9 mouse cellular contexts compared by ENCODE assay signal in genomic region chr8:70765329-70765728, GRCm38 (mm10). TPM values are rescaled to one million over a fixed set of nuclear protein-coding genes. Genes with fewer than 3 reads are reported as not detected.
A peak's percentile ranks its signal among the peaks of the same experiment; 100 is the strongest.
DNase-seq lines count a peak whose midpoint lies in the region; ATAC-seq lines count a peak whose summit lies in the region.
"Had no signal": no experiment of that assay in that cellular context is flagged by ENCODE, and none has a peak within 500 bp of the region (broad histone marks: within the 10 kb centered on the region; RNA-seq: fewer than 3 reads in every experiment).

No protein-coding gene starts in this region.

- peak overlapping the region; percentile 60 for H3K4me3 ChIP-seq in heart, embryonic 10.5 days
- H3K4me3 ChIP-seq in limb, embryonic 15.5 days: peak overlapping the region; percentile 44

- no peak for ATAC-seq in limb, embryonic 15.5 days (ENCODE audit: insufficient number of reproducible peaks, low FRiP score, low TSS enrichment, low read depth)

- peaks cover 24% of the 10 kb centered on the region; the same call in 1 of the 2 replicates for H3K27me3 ChIP-seq in heart, embryonic 10.5 days (ENCODE audit: insufficient read depth, poor library complexity, severe bottlenecking)
- no peaks in the 10 kb centered on the region for H3K27me3 ChIP-seq in limb, embryonic 15.5 days

- peak overlapping the region; percentile 88 for H3K4me2 ChIP-seq in limb, embryonic 15.5 days

- H3K9me3 ChIP-seq in heart, embryonic 10.5 days: no peaks in the 10 kb centered on the region
- H3K9me3 ChIP-seq in limb, embryonic 15.5 days: no peaks in the 10 kb centered on the region

- peaks cover 31% of the 10 kb centered on the region for H3K36me3 ChIP-seq in heart, embryonic 10.5 days
- H3K36me3 ChIP-seq in limb, embryonic 15.5 days: peaks cover 25% of the 10 kb centered on the region

- 0 out of 2 replicates have a peak overlapping the region, but pooled peaks have one; percentile 78 for H3K27ac ChIP-seq in heart, embryonic 10.5 days
- no peak overlapping the region for H3K27ac ChIP-seq in limb, embryonic 15.5 days

- WGBS in heart, embryonic 10.5 days: 64% methylated on average over 9 of the region's 9 CpGs
- 82% methylated on average over 9 of the region's 9 CpGs for WGBS in limb, embryonic 15.5 days

- DNase-seq in heart, embryonic 10.5 days (ENCODE audit: low spot score): no peak
- no peak for DNase-seq in heart, adult 8-10 months (ENCODE audit: low spot score)
- peak; percentile 59 to 69 for DNase-seq in spleen, postnatal 36 days (ENCODE audit: low spot score in 2 of 2)
- no peak for DNase-seq in spleen, adult 12 weeks (ENCODE audit: low spot score)
- DNase-seq in cerebellum, postnatal 14 days: no peak
- no peak for DNase-seq in kidney, adult 9 months
- no peak for DNase-seq in ovary, postnatal 36 days (ENCODE audit: low spot score)
- DNase-seq: cerebellum, adult 2 months had no signal

- peaks cover 50% of the 10 kb centered on the region for H3K4me1 ChIP-seq in heart, embryonic 10.5 days
- peaks cover 36% of the 10 kb centered on the region for H3K4me1 ChIP-seq in limb, embryonic 15.5 days

- H3K9ac ChIP-seq in limb, embryonic 15.5 days: peak overlapping the region; percentile 39

RNA-seq across cellular contexts. Expression of gene Mpv17l2, which starts 4.6 kb away (rescaled TPM):
- polyA plus RNA-seq in heart, embryonic 10.5 days (2016; fragmentation: Nextera tagmentation; extraction: Ambion mirVana): 39.0 and 44.6 TPM in 2 replicates
- total RNA-seq in heart, adult 8-10 months (2022): 10 to 100 TPM; 23.2 to 32.5 (median 27.7) TPM
- polyA plus RNA-seq in limb, embryonic 15.5 days (2015; fragmentation: Nextera tagmentation; extraction: Ambion mirVana): 41.9 and 46.1 TPM in 2 replicates

RNA-seq across cellular contexts. Expression of gene Rab3a, which starts 10.8 kb away (rescaled TPM):
- polyA plus RNA-seq in heart, embryonic 10.5 days (2016; fragmentation: Nextera tagmentation; extraction: Ambion mirVana): 11.2 and 14.2 TPM in 2 replicates
- 10 to 100 TPM; 46.3 to 60.7 (median 50.6) TPM for total RNA-seq in heart, adult 8-10 months (2022)
- 17.1 and 19.4 TPM in 2 replicates for polyA plus RNA-seq in limb, embryonic 15.5 days (2015; fragmentation: Nextera tagmentation; extraction: Ambion mirVana)

RNA-seq across cellular contexts. Expression of gene Pik3r2, which starts 11.2 kb away (rescaled TPM):
- 40.6 and 43.5 TPM in 2 replicates for polyA plus RNA-seq in heart, embryonic 10.5 days (2016; fragmentation: Nextera tagmentation; extraction: Ambion mirVana)
- 10 to 100 TPM; 19.3 to 24.1 (median 22.2) TPM for total RNA-seq in heart, adult 8-10 months (2022)
- 85.8 and 91.4 TPM in 2 replicates for polyA plus RNA-seq in limb, embryonic 15.5 days (2015; fragmentation: Nextera tagmentation; extraction: Ambion mirVana)

RNA-seq across cellular contexts. Expression of gene Mast3, which starts 39.5 kb away (rescaled TPM):
- polyA plus RNA-seq in heart, embryonic 10.5 days (2016; fragmentation: Nextera tagmentation; extraction: Ambion mirVana): 7.9 and 9.3 TPM in 2 replicates
- total RNA-seq in heart, adult 8-10 months (2022): 1 to 10 TPM; 6.5 to 8.4 (median 7.1) TPM
- 13.8 and 14.4 TPM in 2 replicates for polyA plus RNA-seq in limb, embryonic 15.5 days (2015; fragmentation: Nextera tagmentation; extraction: Ambion mirVana)

RNA-seq across cellular contexts. Expression of gene Pde4c, which starts 41.8 kb away (rescaled TPM):
- 0.45 and 0.48 TPM in 2 replicates for polyA plus RNA-seq in heart, embryonic 10.5 days (2016; fragmentation: Nextera tagmentation; extraction: Ambion mirVana)
- 1 to 10 TPM; 1.8 to 3.7 (median 2.4) TPM for total RNA-seq in heart, adult 8-10 months (2022)
- polyA plus RNA-seq in limb, embryonic 15.5 days (2015; fragmentation: Nextera tagmentation; extraction: Ambion mirVana): 0.05 and 0.16 TPM in 2 replicates

Comparison
In these comparisons a context has a peak if more than half of its experiments do, and no peak if none do; other contexts are left out.
1. DNase-seq: peak in spleen, postnatal 36 days (2 of 2); none in heart, embryonic 10.5 days (single experiment), heart, adult 8-10 months (single experiment), spleen, adult 12 weeks (single experiment), cerebellum, postnatal 14 days (0 of 2), kidney, adult 9 months (single experiment) and ovary, postnatal 36 days (single experiment).